Mouse (Mus musculus) megakaryocyte, adult 5-6 weeks (primary cell): Measurements from ENCODE around the gene Zfp637. TPM values are rescaled to one million over a fixed set of nuclear protein-coding genes. Genes with fewer than 3 reads are reported as not detected.
"Not testable (repeated sequence)": the region's sequence is repeated elsewhere in the genome, so short reads cannot be mapped to it uniquely, and the experiment has no call there.

Experiments used
- ATAC-seq: 2 replicates; pipeline ENCODE4 v1.8.0; 2016; ENCODE audit warnings: mild to moderate bottlenecking, inconsistent platforms; ENCODE audit not compliant: poor library complexity, severe bottlenecking
- total RNA-seq, 2 experiments: library from RNA; stranded (forward) in 1 of 2; stranded (reverse) in 1 of 2; fragments of 153-499, 151-499 nt in 1 of 2; fragments of 221-1000, 200-1000 nt in 1 of 2; gene quantifications; 2 replicates each; pipeline versions ENCODE4 v1.2.3 to v1.2.4; 2015 to 2017

The Zfp637 gene
- total RNA-seq, 2 experiments from 2014 or later = 14.1 to 17.3 TPM

- peak; percentile 91 for ATAC-seq
These were observed 22.1 kb downstream of the Zfp637 start for GRCm38 (mm10) chr6:117862899-117863620.

- no peak for ATAC-seq
These were observed 22.8 kb downstream of the Zfp637 start for GRCm38 (mm10) chr6:117863751-117864150.

DNA sequence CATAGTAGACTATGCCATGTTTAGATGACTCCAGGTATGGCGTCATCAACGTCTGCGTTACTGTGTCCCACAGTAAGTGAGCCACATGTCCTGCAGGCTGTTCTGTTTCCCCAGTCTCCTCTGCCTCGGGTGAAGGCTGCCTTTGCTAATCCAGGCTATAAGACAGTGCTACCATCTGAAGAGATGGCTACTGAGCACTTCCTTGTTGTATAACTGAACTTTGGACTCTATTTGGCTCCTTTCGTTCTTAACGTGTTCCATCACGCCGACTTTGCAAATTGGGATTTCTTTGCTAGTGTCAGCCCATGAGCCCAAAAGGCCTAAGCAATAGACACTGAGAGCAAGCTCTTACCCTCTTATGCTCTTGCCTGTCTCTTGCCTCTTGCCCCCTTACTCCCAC, 27.2 kb downstream of the Zfp637 start:
- ATAC-seq = no peak

GRCm38 (mm10) chr6:117871034-117871433, 30.1 kb downstream of the Zfp637 start:
- no peak for ATAC-seq

DNA sequence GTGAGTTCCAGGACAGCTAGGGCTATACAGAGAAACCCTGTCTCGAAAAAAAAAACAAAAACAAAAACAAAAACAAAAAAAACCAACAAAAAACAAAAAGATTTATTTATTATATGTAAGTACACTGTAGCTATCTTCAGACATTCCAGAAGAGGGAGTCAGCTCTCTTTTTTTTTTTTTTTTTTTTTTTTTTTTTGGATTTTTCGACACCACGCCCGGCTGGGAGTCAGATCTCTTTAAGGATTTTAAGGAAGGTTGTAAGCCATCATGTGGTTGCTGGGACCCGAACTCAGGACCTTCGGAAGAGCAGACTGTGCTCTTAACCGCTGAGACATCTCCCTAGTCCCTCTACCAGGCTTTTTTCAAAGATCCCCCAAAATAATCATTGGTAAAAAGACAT, 32.5 kb downstream of the Zfp637 start:
- ATAC-seq = not testable (repeated sequence)

GRCm38 (mm10) chr6:117874621-117875281, 33.8 kb downstream of the Zfp637 start:
- ATAC-seq = no peak

GRCm38 (mm10) chr6:117878700-117879407, 37.9 kb downstream of the Zfp637 start:
- ATAC-seq = peak; percentile 58

GRCm38 (mm10) chr6:117879408-117880115, 38.6 kb downstream of the Zfp637 start:
- peak; percentile 79 for ATAC-seq

- no peak for ATAC-seq
These were observed 39.4 kb downstream of the Zfp637 start for GRCm38 (mm10) chr6:117880394-117880838.

DNA sequence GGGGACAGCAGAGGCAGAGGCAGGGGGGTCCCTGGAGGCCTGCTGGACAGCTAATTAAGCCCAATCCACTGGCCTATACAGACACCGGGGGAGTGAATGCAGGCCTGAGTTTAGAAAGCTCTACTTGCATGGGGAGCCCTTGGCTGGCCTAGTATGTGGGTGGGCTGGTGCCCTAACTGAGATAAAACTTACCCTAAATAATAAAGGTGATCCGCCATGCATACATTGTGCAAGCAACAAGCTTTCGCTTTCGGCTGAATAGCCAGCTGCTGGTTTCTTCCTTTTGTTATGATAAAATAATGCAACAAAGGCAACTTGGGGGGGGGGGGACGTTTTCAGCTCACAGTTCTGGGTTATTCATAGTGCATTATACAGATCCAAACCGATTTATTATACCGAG, 40.2 kb downstream of the Zfp637 start:
- no peak for ATAC-seq

GRCm38 (mm10) chr6:117881997-117882396, 41.0 kb downstream of the Zfp637 start:
- ATAC-seq = peak; percentile 31

DNA sequence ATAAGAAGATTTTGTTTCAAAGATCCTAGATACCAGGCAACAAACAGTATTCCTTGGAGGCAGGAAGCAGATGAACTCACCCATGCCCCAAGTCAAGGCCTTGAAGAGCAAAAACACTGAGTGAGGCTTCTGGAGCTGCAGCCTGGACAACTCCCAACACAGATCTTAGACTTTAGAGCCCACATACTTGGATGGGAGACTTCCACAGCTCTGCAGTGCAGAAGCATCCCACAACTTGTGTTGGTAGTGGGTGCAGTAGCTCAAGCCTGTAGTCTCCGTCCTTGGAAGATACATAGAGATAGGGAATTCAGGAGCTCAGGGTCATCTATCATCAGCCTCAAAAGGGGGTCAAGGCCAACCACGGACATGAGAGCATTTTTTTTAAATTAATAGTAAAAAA, 45.0 kb downstream of the Zfp637 start:
- no peak for ATAC-seq

DNA sequence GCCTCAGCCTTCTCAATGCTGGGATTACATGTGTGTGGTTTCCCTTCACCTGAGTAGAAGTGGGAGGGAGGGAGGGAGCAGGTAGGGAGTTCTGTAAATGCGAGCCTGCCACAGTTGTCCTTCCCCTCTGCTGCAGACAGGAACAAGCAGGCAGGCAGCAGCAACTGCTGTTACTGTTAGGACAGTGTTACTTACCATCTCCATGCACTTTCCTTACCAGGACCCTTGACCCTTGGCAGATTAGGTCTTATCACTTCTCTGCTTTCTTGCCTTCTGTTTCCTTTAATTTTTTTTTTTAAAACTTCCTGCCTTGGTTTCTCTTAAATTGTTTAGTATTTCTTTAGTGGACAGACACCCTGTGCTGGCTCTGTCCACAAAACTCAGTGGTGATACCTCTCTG, 47.1 kb downstream of the Zfp637 start:
- no peak for ATAC-seq

GRCm38 (mm10) chr6:117888642-117889096, 47.7 kb downstream of the Zfp637 start:
- ATAC-seq = no peak

DNA sequence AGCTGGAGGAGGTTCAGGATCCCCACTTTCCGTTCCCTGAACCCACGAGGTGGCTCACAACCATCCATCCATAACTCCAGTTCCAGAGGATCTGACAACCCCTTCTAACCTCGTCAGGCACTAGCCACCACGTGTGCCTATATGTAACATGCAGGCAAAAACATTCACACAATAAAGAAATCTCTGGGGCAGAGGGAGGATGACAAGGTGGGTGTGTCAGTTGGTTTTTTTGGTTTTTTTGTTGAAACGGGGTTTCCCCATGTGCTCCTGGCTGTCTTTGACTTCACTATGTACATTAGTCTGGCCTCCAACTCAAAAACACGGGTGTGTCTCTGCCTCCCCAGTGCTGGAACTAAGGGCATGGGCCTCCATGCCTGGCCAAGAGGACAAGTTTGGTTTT, 49.3 kb downstream of the Zfp637 start:
- peak; percentile 16; the same call in 1 of the 2 replicates for ATAC-seq

- peak; percentile 87 for ATAC-seq
These were observed 50.6 kb downstream of the Zfp637 start for GRCm38 (mm10) chr6:117891369-117892160.

- no peak for ATAC-seq
These were observed 51.4 kb downstream of the Zfp637 start for GRCm38 (mm10) chr6:117892386-117892785.

DNA sequence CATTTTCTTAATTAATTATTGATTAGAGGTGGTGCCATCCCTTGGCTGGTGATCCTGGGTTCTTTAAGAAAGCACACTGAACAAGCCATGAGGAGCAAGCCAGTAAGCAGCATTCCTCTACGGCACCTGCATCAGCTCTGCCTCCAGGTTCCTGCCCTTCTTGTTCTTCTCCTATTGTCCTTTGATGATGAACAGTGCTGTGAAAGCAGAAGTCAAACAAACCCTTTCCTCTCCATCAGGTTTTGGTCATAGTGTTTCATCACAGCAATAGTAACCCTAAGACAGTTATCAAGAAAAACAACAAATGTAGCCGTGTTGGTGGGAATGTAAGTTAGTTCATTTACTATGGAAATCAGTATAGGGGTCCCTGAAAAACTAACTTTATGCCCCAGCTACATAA, 52.5 kb downstream of the Zfp637 start:
- ATAC-seq = peak; percentile 62
